Mouse (Mus musculus) embryonic facial prominence, embryonic 14.5 days (tissue): ENCODE data around the gene Vmn1r235. TPM values are rescaled to one million over a fixed set of nuclear protein-coding genes. Genes with fewer than 3 reads are reported as not detected.
A peak's percentile ranks its signal among the peaks of the same experiment; 100 is the strongest.
"Not testable (repeated sequence)": the region's sequence is repeated elsewhere in the genome, so short reads cannot be mapped to it uniquely, and the experiment has no call there.

Experiments
- ATAC-seq: fragments of 200-750 bp; cut with Nextera tagmentation; 2 replicates; pipeline ENCODE4 v1.8.0; 2017; ENCODE audit warnings: low read depth, moderate number of reproducible peaks, moderate TSS enrichment
- DNase-seq: peaks from one replicate; pipeline ENCODE4 v3.0.0-alpha.2; 2015; ENCODE audit warnings: low spot score
- H3K27ac ChIP-seq: fragments of 300-500 bp; sonication (generic); replicated peaks from 2 replicates; pipeline ENCODE4 v1.5.1; 2014; ENCODE audit warnings: low read depth, mild to moderate bottlenecking, low read length, moderate library complexity
- H3K27me3 ChIP-seq: fragments of 300-500 bp; sonication (generic); replicated peaks from 2 replicates; pipeline ENCODE4 v1.6.1; 2014; ENCODE audit warnings: low read length; ENCODE audit not compliant: control insufficient read depth, insufficient read depth
- H3K36me3 ChIP-seq: fragments of 300-500 bp; sonication (generic); 2 replicates; pipeline ENCODE4 v1.6.1; 2014; ENCODE audit warnings: low read length, mixed read lengths; ENCODE audit not compliant: control insufficient read depth, insufficient read depth
- H3K4me1 ChIP-seq: fragments of 300-500 bp; sonication (generic); 2 replicates; pipeline ENCODE4 v1.6.1; 2014; ENCODE audit warnings: antibody characterized with exemption, low read length; ENCODE audit not compliant: control insufficient read depth, insufficient read depth
- H3K4me2 ChIP-seq: fragments of 300-500 bp; sonication (generic); 2 replicates; pipeline ENCODE4 v1.6.1; 2014; ENCODE audit warnings: low read depth, mild to moderate bottlenecking, low read length, moderate library complexity, mixed read lengths
- H3K4me3 ChIP-seq: fragments of 300-500 bp; sonication (generic); 2 replicates; pipeline ENCODE4 v1.5.1; 2014; ENCODE audit warnings: low read depth, mild to moderate bottlenecking, low read length
- H3K9ac ChIP-seq: fragments of 300-500 bp; sonication (generic); 2 replicates; pipeline ENCODE4 v1.6.1; 2014; ENCODE audit warnings: low read depth, mild to moderate bottlenecking, low read length, moderate library complexity, mixed read lengths
- H3K9me3 ChIP-seq: fragments of 300-500 bp; sonication (generic); 2 replicates; pipeline ENCODE4 v1.6.1; 2016; ENCODE audit warnings: low read length; ENCODE audit not compliant: control insufficient read depth
- WGBS: fragments of 180-500 bp; shearing (Covaris S2); extraction: QIAGEN DNeasy Blood & Tissue Kit; methylation state at CpG from one replicate; pipeline ENCODE4 v1.1.7; 2014; 5-methylcytosine and 5-hydroxymethylcytosine counted together
- polyA plus RNA-seq: library from polyadenylated mRNA; unstranded; fragments of >200 nt; fragmentation: Nextera tagmentation; extraction: Ambion mirVana; gene quantifications from 2 replicates; pipeline ENCODE4 v1.2.1, GENCODE M21; 2014

The Vmn1r235 gene
- not detected in 2 replicates for polyA plus RNA-seq

GRCm38 (mm10) chr17:21256111-21256510 lies at the start of gene Vmn1r235:
Gene Vmn1r235, plus strand, starts transcription at chr17:21256411.
- Histone ChIP-seq H3K27me3 (no peaks in the 10 kb centered on the region), H3K4me1 (no peaks in the 10 kb centered on the region), H3K4me3 (no peak within 1 kb of the TSS), H3K4me2 (no peak within 1 kb of the TSS), H3K9ac (no peak within 1 kb of the TSS), H3K36me3 (no peaks in the 10 kb centered on the region), H3K9me3 (no peaks in the 10 kb centered on the region), H3K27ac (no peak within 1 kb of the TSS)
- DNase-seq: no peak
- no peak for ATAC-seq

- not testable (repeated sequence) for H3K4me3 ChIP-seq, H3K27me3 ChIP-seq, H3K4me1 ChIP-seq, H3K27ac ChIP-seq, H3K9ac ChIP-seq, H3K36me3 ChIP-seq, H3K4me2 ChIP-seq, H3K9me3 ChIP-seq, DNase-seq, ATAC-seq
- WGBS: 76% methylated on average over 1 of the region's 1 CpGs
Observed at GRCm38 (mm10) chr17:21211081-21211480, 45.1 kb upstream of the Vmn1r235 start.

GRCm38 (mm10) chr17:21225787-21226186 lies 30.4 kb upstream of the Vmn1r235 start, which contains the start of gene Vmn1r234:
Gene Vmn1r234, plus strand, starts transcription at chr17:21226087.
- WGBS: 78% methylated on average over 1 of the region's 1 CpGs
- H3K9me3 ChIP-seq: no peaks in the 10 kb centered on the region
- ATAC-seq (no peak), DNase-seq (no peak)
- H3K36me3 ChIP-seq: no peaks in the 10 kb centered on the region
- H3K27me3 ChIP-seq: no peaks in the 10 kb centered on the region
- no peak within 1 kb of the TSS for H3K9ac ChIP-seq
- no peak within 1 kb of the TSS for H3K27ac ChIP-seq
- no peak within 1 kb of the TSS for H3K4me2 ChIP-seq
- no peak within 1 kb of the TSS for H3K4me3 ChIP-seq
- H3K4me1 ChIP-seq: no peaks in the 10 kb centered on the region

- no peaks in the 10 kb centered on the region for H3K4me1 ChIP-seq
- no peaks in the 10 kb centered on the region for H3K9me3 ChIP-seq
- no peak overlapping the region for H3K4me2 ChIP-seq
- H3K9ac ChIP-seq: no peak overlapping the region
- no peak for ATAC-seq
- H3K27ac ChIP-seq: no peak overlapping the region
- peak; percentile 37 for DNase-seq
- no peak overlapping the region for H3K4me3 ChIP-seq
- no peaks in the 10 kb centered on the region for H3K27me3 ChIP-seq
- no peaks in the 10 kb centered on the region for H3K36me3 ChIP-seq
- WGBS: 32% methylated on average over 9 of the region's 9 CpGs
Observed at GRCm38 (mm10) chr17:21231654-21232053, 24.6 kb upstream of the Vmn1r235 start.

GRCm38 (mm10) chr17:21272103-21272502 lies 15.9 kb downstream of the Vmn1r235 start:
- Histone ChIP-seq H3K4me3 (no peak overlapping the region), H3K4me2 (no peak overlapping the region), H3K9me3 (no peaks in the 10 kb centered on the region), H3K9ac (no peak overlapping the region), H3K27ac (no peak overlapping the region), H3K27me3 (no peaks in the 10 kb centered on the region), H3K4me1 (no peaks in the 10 kb centered on the region), H3K36me3 (no peaks in the 10 kb centered on the region)
- ATAC-seq (no peak), DNase-seq (peak; percentile 39)
- WGBS: 3% methylated on average over 4 of the region's 4 CpGs

- Histone ChIP-seq H3K4me1 (no peaks in the 10 kb centered on the region), H3K9me3 (no peaks in the 10 kb centered on the region), H3K9ac (no peak within 1 kb of the TSS), H3K27ac (no peak within 1 kb of the TSS), H3K4me2 (no peak within 1 kb of the TSS), H3K27me3 (no peaks in the 10 kb centered on the region), H3K36me3 (no peaks in the 10 kb centered on the region), H3K4me3 (no peak within 1 kb of the TSS)
- ATAC-seq (no peak), DNase-seq (no peak)
- 71% methylated on average over 3 of the region's 3 CpGs for WGBS
Observed at GRCm38 (mm10) chr17:21282642-21283041, 26.4 kb downstream of the Vmn1r235 start, which contains the start of gene Vmn1r236. Gene Vmn1r236, plus strand, starts transcription at chr17:21282942.

- ATAC-seq: no peak
- Histone ChIP-seq H3K27me3 (no peaks in the 10 kb centered on the region), H3K4me3 (no peak overlapping the region), H3K4me2 (no peak overlapping the region), H3K9ac (no peak overlapping the region), H3K9me3 (no peaks in the 10 kb centered on the region), H3K27ac (no peak overlapping the region), H3K36me3 (no peaks in the 10 kb centered on the region), H3K4me1 (no peaks in the 10 kb centered on the region)
- no peak for DNase-seq
Observed at GRCm38 (mm10) chr17:21284395-21284794, 28.2 kb downstream of the Vmn1r235 start.

GRCm38 (mm10) chr17:21289695-21290094 lies 33.5 kb downstream of the Vmn1r235 start:
- Histone ChIP-seq H3K4me2 (no peak overlapping the region), H3K27ac (no peak overlapping the region), H3K4me3 (no peak overlapping the region), H3K36me3 (no peaks in the 10 kb centered on the region), H3K9me3 (no peaks in the 10 kb centered on the region), H3K9ac (no peak overlapping the region), H3K4me1 (no peaks in the 10 kb centered on the region), H3K27me3 (no peaks in the 10 kb centered on the region)
- ATAC-seq: no peak
- DNase-seq: no peak

- Histone ChIP-seq H3K4me3 (no peak within 1 kb of the TSS), H3K4me1 (no peaks in the 10 kb centered on the region), H3K27me3 (no peaks in the 10 kb centered on the region), H3K27ac (no peak within 1 kb of the TSS), H3K9ac (no peak within 1 kb of the TSS), H3K9me3 (no peaks in the 10 kb centered on the region), H3K4me2 (no peak within 1 kb of the TSS), H3K36me3 (no peaks in the 10 kb centered on the region)
- no peak for DNase-seq
- no peak for ATAC-seq
Observed at GRCm38 (mm10) chr17:21311565-21311964, 55.4 kb downstream of the Vmn1r235 start, which contains the start of gene Vmn1r237. Gene Vmn1r237, plus strand, starts transcription at chr17:21311865.
